Mouse (Mus musculus) MEL (cell line): Measurements from ENCODE around the gene Gnb4. TPM values are rescaled to one million over a fixed set of nuclear protein-coding genes. Genes with fewer than 3 reads are reported as not detected.

Experiments
- DNase-seq: peaks from one replicate; pipeline ENCODE4 v3.0.0; 2011; ENCODE audit warnings: low read depth, low spot score
- H3K27ac ChIP-seq: 2 replicates; pipeline ENCODE4 v1.5.1; 2012; ENCODE audit warnings: low read depth, mild to moderate bottlenecking, control low read depth, low read length, moderate library complexity; ENCODE audit not compliant: control insufficient read depth
- H3K27me3 ChIP-seq, 2 experiments: fragments of 150-350 bp in 1 of 2; sonication (generic) in 1 of 2; 2 replicates each; pipeline ENCODE4 v1.6.1; 2012; ENCODE audit warnings: low read length in 2 of 2, mild to moderate bottlenecking in 2 of 2, improper control_type of control experiment in 1 of 2, moderate library complexity in 1 of 2; ENCODE audit not compliant: insufficient read depth in 2 of 2, control insufficient read depth in 1 of 2
- H3K36me3 ChIP-seq, 2 experiments: 2 replicates each; pipeline ENCODE4 v1.6.1; 2012 to 2014; ENCODE audit warnings: low read length in 2 of 2, improper control_type of control experiment in 1 of 2, inconsistent platforms in 1 of 2, mild to moderate bottlenecking in 1 of 2; ENCODE audit not compliant: insufficient read depth in 2 of 2, control insufficient read depth in 1 of 2
- H3K4me1 ChIP-seq, 2 experiments: fragments of 150-350 bp in 1 of 2; sonication (generic) in 1 of 2; 2 replicates each; pipeline ENCODE4 v1.6.1; 2012; ENCODE audit warnings: low read length in 2 of 2, improper control_type of control experiment in 1 of 2, mild to moderate bottlenecking in 1 of 2; ENCODE audit not compliant: insufficient read depth in 2 of 2, control insufficient read depth in 1 of 2
- H3K4me3 ChIP-seq, 2 experiments: fragments of 150-350 bp in 1 of 2; sonication (generic) in 1 of 2; 2 replicates each; pipeline ENCODE4 v1.5.1; 2012; ENCODE audit warnings: low read depth in 2 of 2, low read length in 2 of 2, mild to moderate bottlenecking in 2 of 2, moderate library complexity in 2 of 2, control low read depth in 1 of 2, improper control_type of control experiment in 1 of 2; ENCODE audit not compliant: control insufficient read depth in 1 of 2, insufficient read depth in 1 of 2
- H3K79me2 ChIP-seq: 2 replicates; pipeline ENCODE4 v1.6.1; 2012; ENCODE audit warnings: mild to moderate bottlenecking, low read length, moderate library complexity; ENCODE audit not compliant: control insufficient read depth, poor library complexity, insufficient read depth
- H3K9ac ChIP-seq: 2 replicates; pipeline ENCODE4 v1.6.1; 2012; ENCODE audit warnings: low read depth, mild to moderate bottlenecking, control low read depth, low read length, moderate library complexity; ENCODE audit not compliant: control insufficient read depth, poor library complexity, severe bottlenecking
- H3K9me3 ChIP-seq: fragments of 150-350 bp; sonication (generic); replicated peaks from 2 replicates; pipeline ENCODE4 v1.6.1; 2012; ENCODE audit warnings: mild to moderate bottlenecking, low read length, improper control_type of control experiment, moderate library complexity; ENCODE audit not compliant: insufficient read depth
- BHLHE40 ChIP-seq: IDR thresholded peaks from 2 replicates; pipeline ENCODE4 v1.6.1; 2012; ENCODE audit warnings: low read depth, mild to moderate bottlenecking, inconsistent platforms, low read length, improper control_type of control experiment, borderline replicate concordance
- CHD1 ChIP-seq: IDR thresholded peaks from 2 replicates; pipeline ENCODE4 v1.6.1; 2012; ENCODE audit warnings: low read depth, mild to moderate bottlenecking, inconsistent platforms, low read length, improper control_type of control experiment
- CHD2 ChIP-seq: IDR thresholded peaks from 2 replicates; pipeline ENCODE4 v1.6.1; 2011; ENCODE audit warnings: low read length, improper control_type of control experiment
- E2F4 ChIP-seq: IDR thresholded peaks from 2 replicates; pipeline ENCODE4 v1.6.1; 2011; ENCODE audit warnings: low read depth, low read length, improper control_type of control experiment, borderline replicate concordance
- ELF1 ChIP-seq: IDR thresholded peaks from 2 replicates; pipeline ENCODE4 v1.6.1; 2014; ENCODE audit warnings: low read depth, mild to moderate bottlenecking, inconsistent platforms, low read length, improper control_type of control experiment, moderate library complexity
- ETS1 ChIP-seq: IDR thresholded peaks from 2 replicates; pipeline ENCODE4 v1.6.1; 2012; ENCODE audit warnings: low read depth, mild to moderate bottlenecking, inconsistent platforms, low read length, improper control_type of control experiment, moderate library complexity
- GABPA ChIP-seq: IDR thresholded peaks from 2 replicates; pipeline ENCODE4 v1.6.1; 2012; ENCODE audit warnings: low read depth, mild to moderate bottlenecking, inconsistent platforms, low read length, improper control_type of control experiment, moderate library complexity
- GATA1 ChIP-seq: IDR thresholded peaks from 2 replicates; pipeline ENCODE4 v1.6.1; 2011; ENCODE audit warnings: low read depth, low read length, improper control_type of control experiment
- HCFC1 ChIP-seq: IDR thresholded peaks from 2 replicates; pipeline ENCODE4 v1.6.1; 2012; ENCODE audit warnings: low read depth, mild to moderate bottlenecking, inconsistent platforms, low read length, improper control_type of control experiment, moderate library complexity
- JUND ChIP-seq: IDR thresholded peaks from 2 replicates; pipeline ENCODE4 v1.6.1; 2011; ENCODE audit warnings: low read depth, mild to moderate bottlenecking, improper control_type of control experiment, low read length
- MAFK ChIP-seq: IDR thresholded peaks from 2 replicates; pipeline ENCODE4 v1.6.1; 2011; ENCODE audit warnings: low read depth, mild to moderate bottlenecking, low read length, improper control_type of control experiment, borderline replicate concordance
- MAX ChIP-seq: IDR thresholded peaks from 2 replicates; pipeline ENCODE4 v1.6.1; 2011; ENCODE audit warnings: low read length, improper control_type of control experiment
- MAZ ChIP-seq: IDR thresholded peaks from 2 replicates; pipeline ENCODE4 v1.6.1; 2012; ENCODE audit warnings: low read depth, mild to moderate bottlenecking, inconsistent platforms, low read length, improper control_type of control experiment
- MEF2A ChIP-seq: IDR thresholded peaks from 2 replicates; pipeline ENCODE4 v1.6.1; 2014; ENCODE audit warnings: low read depth, mild to moderate bottlenecking, inconsistent platforms, low read length, improper control_type of control experiment; ENCODE audit not compliant: poor library complexity, insufficient replicate concordance, severe bottlenecking; ENCODE audit errors: extremely low read depth
- MXI1 ChIP-seq: IDR thresholded peaks from 2 replicates; pipeline ENCODE4 v1.6.1; 2011; ENCODE audit warnings: mild to moderate bottlenecking, low read depth, low read length, improper control_type of control experiment
- MYB ChIP-seq: IDR thresholded peaks from 2 replicates; pipeline ENCODE4 v1.6.1; 2011; ENCODE audit warnings: mild to moderate bottlenecking, low read depth, low read length, improper control_type of control experiment
- MYC ChIP-seq: IDR thresholded peaks from 2 replicates; pipeline ENCODE4 v1.6.1; 2011; ENCODE audit warnings: low read depth, mild to moderate bottlenecking, low read length, improper control_type of control experiment, moderate library complexity
- NRF1 ChIP-seq: IDR thresholded peaks from 2 replicates; pipeline ENCODE4 v1.6.1; 2014; ENCODE audit warnings: low read depth, mild to moderate bottlenecking, inconsistent platforms, low read length, improper control_type of control experiment, moderate library complexity; ENCODE audit not compliant: poor library complexity, insufficient read depth, severe bottlenecking
- POLR2AphosphoS2 ChIP-seq: IDR thresholded peaks from 2 replicates; pipeline ENCODE4 v1.6.1; 2011; ENCODE audit warnings: low read length, improper control_type of control experiment
- RCOR1 ChIP-seq: IDR thresholded peaks from 2 replicates; pipeline ENCODE4 v1.6.1; 2012; ENCODE audit warnings: low read depth, mild to moderate bottlenecking, inconsistent platforms, low read length, improper control_type of control experiment
- SIN3A ChIP-seq: IDR thresholded peaks from 2 replicates; pipeline ENCODE4 v1.6.1; 2012; ENCODE audit warnings: low read length, improper control_type of control experiment, inconsistent platforms
- SMC3 ChIP-seq: IDR thresholded peaks from 2 replicates; pipeline ENCODE4 v1.6.1; 2011; ENCODE audit warnings: low read depth, low read length, improper control_type of control experiment
- TAL1 ChIP-seq: IDR thresholded peaks from 2 replicates; pipeline ENCODE4 v1.6.1; 2012; ENCODE audit warnings: mild to moderate bottlenecking, inconsistent platforms, low read length, moderate library complexity, mixed read lengths
- TBP ChIP-seq: IDR thresholded peaks from 2 replicates; pipeline ENCODE4 v1.8.0; 2011; ENCODE audit warnings: low read depth, low read length, improper control_type of control experiment
- TCF12 ChIP-seq: IDR thresholded peaks from 2 replicates; pipeline ENCODE4 v1.6.1; 2014; ENCODE audit warnings: low read depth, mild to moderate bottlenecking, inconsistent platforms, low read length, improper control_type of control experiment, moderate library complexity
- USF2 ChIP-seq, 2 experiments: IDR thresholded peaks; 2 replicates each; pipeline ENCODE4 v1.6.1; 2011 to 2012; ENCODE audit warnings: improper control_type of control experiment in 2 of 2, low read length in 2 of 2, borderline replicate concordance in 1 of 2, inconsistent platforms in 1 of 2, low read depth in 1 of 2, mild to moderate bottlenecking in 1 of 2; ENCODE audit not compliant: insufficient read depth in 1 of 2
- ZKSCAN1 ChIP-seq: IDR thresholded peaks from 2 replicates; pipeline ENCODE4 v1.6.1; 2012; ENCODE audit warnings: low read depth, mild to moderate bottlenecking, inconsistent platforms, low read length, improper control_type of control experiment, moderate library complexity
- polyA plus RNA-seq, 2 experiments: library from polyadenylated mRNA; stranded (reverse) in 1 of 2; unstranded in 1 of 2; fragments of >175 nt in 1 of 2; fragments of >200 nt in 1 of 2; gene quantifications; 2 replicates each; pipeline versions ENCODE4 v1.2.1 to v1.2.4; 2012; ENCODE audit warnings: low replicate concordance in 2 of 2, low read depth in 1 of 2; ENCODE audit not compliant: insufficient read length in 2 of 2, insufficient read depth in 1 of 2, missing spikeins in 1 of 2
- total RNA-seq: library from RNA; depleted of rRNA; stranded (reverse); fragments of 300-350 nt; gene quantifications from 2 replicates; pipeline ENCODE4 v1.2.3, GENCODE M21; 2012

The Gnb4 gene
- total and polyA plus RNA-seq, 3 experiments, result 49.5 to 61.2 TPM; not detected in 1

- no peak overlapping the region for H3K9ac ChIP-seq
- no peak overlapping the region for H3K4me3 ChIP-seq
- H3K9me3 ChIP-seq, result no peaks in the 10 kb centered on the region
- H3K27me3 ChIP-seq, result no peaks in the 10 kb centered on the region
- H3K4me1 ChIP-seq, result peaks cover 17 to 19% of the 10 kb centered on the region in 2 experiments
- H3K36me3 ChIP-seq, result peaks cover 0 to 15% of the 10 kb centered on the region in 2 experiments; a peak in 2 of 4 replicates
- no peak for TF ChIP-seq SMC3
- no peak for TF ChIP-seq MYC
- TF ChIP-seq GABPA, result no peak
- no peak for TF ChIP-seq MAFK
- TF ChIP-seq TAL1, result no peak
- no peak for TF ChIP-seq ZKSCAN1
- no peak for TF ChIP-seq ELF1
- TF ChIP-seq MYB, result no peak
- no peak for TF ChIP-seq USF2 (IDR thresholded peaks at IDR 0.05; ENCODE audit: borderline replicate concordance in 1 of 2, insufficient read depth in 1 of 2, low read depth in 1 of 2, low read length in 2 of 2)
- no peak for TF ChIP-seq GATA1
- no peak for TF ChIP-seq E2F4
- TF ChIP-seq CHD1, result no peak
- no peak for TF ChIP-seq RCOR1
- no peak for TF ChIP-seq HCFC1
- H3K27ac ChIP-seq, result no peak overlapping the region
- no peaks in the 10 kb centered on the region for H3K79me2 ChIP-seq
- DNase-seq, result no peak
Measured at GRCm38 (mm10) chr3:32646918-32647317, 30.5 kb upstream of the Gnb4 start.

GRCm38 (mm10) chr3:32644751-32645150 is 28.4 kb upstream of the Gnb4 start:
- peaks cover 0 to 11% of the 10 kb centered on the region in 2 experiments; a peak in 2 of 4 replicates for H3K36me3 ChIP-seq
- H3K27me3 ChIP-seq, result no peaks in the 10 kb centered on the region
- peaks cover 13 to 16% of the 10 kb centered on the region in 2 experiments for H3K4me1 ChIP-seq
- H3K27ac ChIP-seq, result no peak overlapping the region
- TF ChIP-seq POLR2AphosphoS2 (no peak), ETS1 (no peak), USF2 (IDR thresholded peaks at IDR 0.05; ENCODE audit: borderline replicate concordance in 1 of 2, insufficient read depth in 1 of 2, low read depth in 1 of 2, low read length in 2 of 2) (no peak), CHD1 (no peak), RCOR1 (no peak), MAFK (no peak), TAL1 (no peak), MEF2A (no peak), MAX (no peak), GATA1 (no peak), MXI1 (no peak), TBP (no peak), BHLHE40 (no peak), SIN3A (no peak), TCF12 (no peak), JUND (no peak), GABPA (no peak), NRF1 (no peak), MAZ (no peak), CHD2 (no peak)
- H3K4me3 ChIP-seq, result no peak overlapping the region
- H3K9me3 ChIP-seq, result no peaks in the 10 kb centered on the region
- no peak for DNase-seq
- no peaks in the 10 kb centered on the region for H3K79me2 ChIP-seq
- no peak overlapping the region for H3K9ac ChIP-seq
